Mouse (Mus musculus) hindbrain, postnatal 0 days (tissue): ENCODE measurements around the gene Pitx2. TPM values are rescaled to one million over a fixed set of nuclear protein-coding genes. Genes with fewer than 3 reads are reported as not detected.

Experiments used
- ATAC-seq: fragments of 200-750 bp; cut with Nextera tagmentation; 2 replicates; pipeline ENCODE4 v1.8.0; 2017; ENCODE audit warnings: mild to moderate bottlenecking, moderate TSS enrichment, moderate library complexity
- DNase-seq: peaks from one replicate; pipeline ENCODE4 v3.0.0-alpha.2; 2015; ENCODE audit warnings: low spot score
- H3K27ac ChIP-seq: fragments of 300-500 bp; sonication (generic); 2 replicates; pipeline ENCODE4 v1.5.1; 2014; ENCODE audit warnings: mild to moderate bottlenecking
- H3K27me3 ChIP-seq: fragments of 300-500 bp; sonication (generic); 2 replicates; pipeline ENCODE4 v1.6.1; 2014; ENCODE audit warnings: low read length, mixed read lengths; ENCODE audit not compliant: insufficient read depth
- H3K36me3 ChIP-seq: fragments of 300-500 bp; sonication (generic); 2 replicates; pipeline ENCODE4 v1.6.1; 2014; ENCODE audit warnings: low read length, mixed read lengths; ENCODE audit not compliant: insufficient read depth
- H3K4me1 ChIP-seq: fragments of 300-500 bp; sonication (generic); 2 replicates; pipeline ENCODE4 v1.6.1; 2014; ENCODE audit warnings: antibody characterized with exemption, low read length, mixed read lengths; ENCODE audit not compliant: insufficient read depth
- H3K4me2 ChIP-seq: fragments of 300-500 bp; sonication (generic); 2 replicates; pipeline ENCODE4 v1.6.1; 2014; ENCODE audit warnings: low read depth, mild to moderate bottlenecking, low read length, moderate library complexity, mixed read lengths
- H3K4me3 ChIP-seq: fragments of 300-500 bp; sonication (generic); 2 replicates; pipeline ENCODE4 v1.5.1; 2014; ENCODE audit warnings: low read length
- H3K9ac ChIP-seq: fragments of 300-500 bp; sonication (generic); replicated peaks from 2 replicates; pipeline ENCODE4 v1.6.1; 2014; ENCODE audit warnings: mild to moderate bottlenecking, low read length, moderate library complexity, mixed read lengths
- H3K9me3 ChIP-seq: fragments of 300-500 bp; sonication (generic); 2 replicates; pipeline ENCODE4 v1.6.1; 2016; ENCODE audit warnings: low read length, mixed read lengths
- CTCF ChIP-seq: IDR thresholded peaks from 2 replicates; pipeline ENCODE4 v1.5.1; 2016; ENCODE audit warnings: antibody characterized with exemption, control low read depth, low read depth
- WGBS: fragments of 180-500 bp; shearing (Covaris S2); extraction: QIAGEN DNeasy Blood & Tissue Kit; methylation state at CpG from one replicate; pipeline ENCODE4 v1.1.7; 2014; 5-methylcytosine and 5-hydroxymethylcytosine counted together
- polyA plus RNA-seq: library from polyadenylated mRNA; unstranded; fragments of >200 nt; fragmentation: Nextera tagmentation; extraction: Ambion mirVana; gene quantifications from 2 replicates; pipeline ENCODE4 v1.2.1, GENCODE M21; 2015
- total RNA-seq: library from RNA; depleted of rRNA; stranded (reverse); fragments of >200 nt; gene quantifications from 2 replicates; pipeline ENCODE4 v1.2.3, GENCODE M21; 2014

The Pitx2 gene
- total and polyA plus RNA-seq, 2 experiments from 2014 or later = 1.0 to 2.4 TPM

GRCm38 (mm10) chr3:129206776-129207175 lies 7.1 kb downstream of the Pitx2 start:
- Histone ChIP-seq H3K27me3 (peaks cover 98% of the 10 kb centered on the region), H3K27ac (no peak overlapping the region), H3K9ac (no peak overlapping the region), H3K36me3 (no peaks in the 10 kb centered on the region), H3K4me1 (no peaks in the 10 kb centered on the region), H3K4me3 (no peak overlapping the region), H3K9me3 (peaks cover 2% of the 10 kb centered on the region; the same call in 1 of the 2 replicates), H3K4me2 (no peak overlapping the region)
- DNase-seq = no peak
- no peak for TF ChIP-seq CTCF
- ATAC-seq = no peak
- under 1% methylated on average over 13 of the region's 13 CpGs for WGBS

GRCm38 (mm10) chr3:129207231-129208030 lies 7.8 kb downstream of the Pitx2 start:
- 2% methylated on average over 24 of the region's 24 CpGs for WGBS
- DNase-seq = no peak

GRCm38 (mm10) chr3:129208031-129208380 lies 8.3 kb downstream of the Pitx2 start:
- WGBS = 1% methylated on average over 7 of the region's 7 CpGs
- peaks cover 98% of the 10 kb centered on the region for H3K27me3 ChIP-seq
- no peak overlapping the region for H3K27ac ChIP-seq

More at GRCm38 (mm10) chr3:129207231-129208030, 7.8 kb downstream of the Pitx2 start:
- Histone ChIP-seq H3K4me3 (no peak overlapping the region), H3K36me3 (no peaks in the 10 kb centered on the region), H3K9me3 (peaks cover 2% of the 10 kb centered on the region; the same call in 1 of the 2 replicates), H3K4me2 (no peak overlapping the region), H3K27ac (no peak overlapping the region), H3K27me3 (peaks cover 98% of the 10 kb centered on the region), H3K4me1 (no peaks in the 10 kb centered on the region), H3K9ac (no peak overlapping the region)
- ATAC-seq = no peak
- no peak for TF ChIP-seq CTCF

GRCm38 (mm10) chr3:129208421-129208820 lies 8.7 kb downstream of the Pitx2 start:
- Histone ChIP-seq H3K27me3 (peaks cover 98% of the 10 kb centered on the region), H3K36me3 (no peaks in the 10 kb centered on the region), H3K27ac (no peak overlapping the region), H3K4me2 (no peak overlapping the region), H3K4me3 (no peak overlapping the region; the same call in 1 of the 2 replicates), H3K4me1 (no peaks in the 10 kb centered on the region), H3K9me3 (peaks cover 2% of the 10 kb centered on the region; the same call in 1 of the 2 replicates), H3K9ac (no peak overlapping the region)
- no peak for ATAC-seq
- no peak for DNase-seq
- 4% methylated on average over 10 of the region's 10 CpGs for WGBS
- TF ChIP-seq CTCF = no peak

More at GRCm38 (mm10) chr3:129208031-129208380, 8.3 kb downstream of the Pitx2 start:
- ATAC-seq = no peak
- Histone ChIP-seq H3K36me3 (no peaks in the 10 kb centered on the region), H3K9me3 (peaks cover 2% of the 10 kb centered on the region; the same call in 1 of the 2 replicates), H3K4me2 (no peak overlapping the region), H3K9ac (no peak overlapping the region), H3K4me3 (no peak overlapping the region; the same call in 1 of the 2 replicates), H3K4me1 (no peaks in the 10 kb centered on the region)
- no peak for DNase-seq
- no peak for TF ChIP-seq CTCF

GRCm38 (mm10) chr3:129209266-129209665 lies 9.6 kb downstream of the Pitx2 start:
- 6% methylated on average over 4 of the region's 4 CpGs for WGBS
- no peak overlapping the region for H3K4me2 ChIP-seq
- no peak overlapping the region for H3K27ac ChIP-seq
- ATAC-seq = no peak
- H3K36me3 ChIP-seq = no peaks in the 10 kb centered on the region
- no peak for TF ChIP-seq CTCF
- DNase-seq = no peak
- H3K9ac ChIP-seq = no peak overlapping the region
- H3K4me1 ChIP-seq = 0 out of 2 replicates have a peak, but pooled peaks cover 2% of the 10 kb centered on the region
- peaks cover 98% of the 10 kb centered on the region for H3K27me3 ChIP-seq
- H3K4me3 ChIP-seq = no peak overlapping the region
- H3K9me3 ChIP-seq = peaks cover 2% of the 10 kb centered on the region; the same call in 1 of the 2 replicates

- Histone ChIP-seq H3K9ac (no peak overlapping the region), H3K4me1 (0 out of 2 replicates have a peak, but pooled peaks cover 2% of the 10 kb centered on the region), H3K36me3 (no peaks in the 10 kb centered on the region), H3K27me3 (peaks cover 98% of the 10 kb centered on the region), H3K4me3 (no peak overlapping the region), H3K9me3 (peaks cover 2% of the 10 kb centered on the region; the same call in 1 of the 2 replicates), H3K4me2 (no peak overlapping the region), H3K27ac (no peak overlapping the region)
- ATAC-seq = no peak
- no peak for DNase-seq
- TF ChIP-seq CTCF = no peak
- WGBS = under 1% methylated on average over 4 of the region's 4 CpGs
These were observed 10.1 kb downstream of the Pitx2 start for GRCm38 (mm10) chr3:129209771-129210170.

GRCm38 (mm10) chr3:129212038-129212645 lies 12.5 kb downstream of the Pitx2 start:
- WGBS = 4% methylated on average over 7 of the region's 7 CpGs
- no peak for TF ChIP-seq CTCF
- no peak for DNase-seq
- 0 out of 2 replicates have a peak, but pooled peaks cover 2% of the 10 kb centered on the region for H3K4me1 ChIP-seq
- H3K9me3 ChIP-seq = peaks cover 2% of the 10 kb centered on the region; the same call in 1 of the 2 replicates
- H3K27ac ChIP-seq = no peak overlapping the region
- no peak for ATAC-seq
- H3K4me2 ChIP-seq = no peak overlapping the region
- no peak overlapping the region for H3K4me3 ChIP-seq
- H3K27me3 ChIP-seq = peaks cover 84% of the 10 kb centered on the region
- no peak overlapping the region for H3K9ac ChIP-seq
- H3K36me3 ChIP-seq = no peaks in the 10 kb centered on the region
